Comparison of ENCODE assay signal across 13 mouse cellular contexts in genomic region chr8:120124836-120125389, GRCm38 (mm10). TPM values are rescaled to one million over a fixed set of nuclear protein-coding genes. Genes with fewer than 3 reads are reported as not detected.
DNase-seq lines count a peak whose midpoint lies in the region; ATAC-seq and TF ChIP-seq lines count a peak whose summit lies in the region.
"Had no signal": no experiment of that assay in that cellular context is flagged by ENCODE, and none has a peak within 500 bp of the region (broad histone marks: within the 10 kb centered on the region; RNA-seq: fewer than 3 reads in every experiment).

No protein-coding gene starts in this region.

- TF ChIP-seq CTCF in layer of hippocampus, adult 2 months (conservative IDR thresholded peaks at IDR 0.05): no peak

- no peak overlapping the region for H3K9ac ChIP-seq in embryonic facial prominence, embryonic 11.5 days (replicated peaks; ENCODE audit: low read length)
- no peak overlapping the region for H3K9ac ChIP-seq in hindbrain, embryonic 12.5 days
- H3K9ac ChIP-seq in midbrain, embryonic 16.5 days (ENCODE audit: low read depth, low read length): no peak overlapping the region

- no peaks in the 10 kb centered on the region for H3K9me3 ChIP-seq in embryonic facial prominence, embryonic 11.5 days (replicated peaks; ENCODE audit: control insufficient read depth, low read length)
- H3K9me3 ChIP-seq in embryonic facial prominence, embryonic 10.5 days: no peaks in the 10 kb centered on the region
- H3K9me3 ChIP-seq in hindbrain, embryonic 12.5 days (replicated peaks): no peaks in the 10 kb centered on the region
- no peaks in the 10 kb centered on the region for H3K9me3 ChIP-seq in midbrain, embryonic 16.5 days (replicated peaks; ENCODE audit: control insufficient read depth, low read length, poor library complexity, severe bottlenecking)

- no peaks in the 10 kb centered on the region for H3K27me3 ChIP-seq in embryonic facial prominence, embryonic 11.5 days (ENCODE audit: control insufficient read depth, insufficient read depth, low read length)
- H3K27me3 ChIP-seq in embryonic facial prominence, embryonic 10.5 days (replicated peaks; ENCODE audit: low read depth, poor library complexity, severe bottlenecking): peaks cover 27% of the 10 kb centered on the region
- H3K27me3 ChIP-seq in hindbrain, embryonic 12.5 days: 0 out of 2 replicates have a peak, but pooled peaks cover 4% of the 10 kb centered on the region
- no peaks in the 10 kb centered on the region for H3K27me3 ChIP-seq in midbrain, embryonic 16.5 days (ENCODE audit: control insufficient read depth, insufficient read depth, low read depth, low read length)

- no peak for ATAC-seq in embryonic facial prominence, embryonic 11.5 days (replicated peaks; ENCODE audit: insufficient number of reproducible peaks, low FRiP score, low TSS enrichment, low read depth)
- ATAC-seq in hindbrain, embryonic 12.5 days (ENCODE audit: low FRiP score): no peak
- ATAC-seq in midbrain, embryonic 16.5 days: peak; percentile 38; the same call in 1 of the 2 replicates

- 58% methylated on average over 7 of the region's 7 CpGs for WGBS in embryonic facial prominence, embryonic 11.5 days
- WGBS in embryonic facial prominence, embryonic 10.5 days: 56% methylated on average over 7 of the region's 7 CpGs
- 47% methylated on average over 7 of the region's 7 CpGs for WGBS in hindbrain, embryonic 12.5 days
- WGBS in midbrain, embryonic 16.5 days: 19% methylated on average over 7 of the region's 7 CpGs

- no peak overlapping the region for H3K4me3 ChIP-seq in embryonic facial prominence, embryonic 11.5 days (ENCODE audit: low read depth, low read length)
- H3K4me3 ChIP-seq in embryonic facial prominence, embryonic 10.5 days: no peak overlapping the region
- no peak overlapping the region for H3K4me3 ChIP-seq in layer of hippocampus, adult 2 months
- H3K4me3 ChIP-seq in hindbrain, embryonic 12.5 days: no peak overlapping the region
- H3K4me3 ChIP-seq in midbrain, embryonic 16.5 days (ENCODE audit: low read depth, low read length): no peak overlapping the region
- H3K4me3 ChIP-seq: left cerebral cortex, adult 2 months had no signal

- DNase-seq in embryonic facial prominence, embryonic 11.5 days (ENCODE audit: low spot score): peak; percentile 26
- no peak for DNase-seq in embryonic facial prominence, embryonic 10.5 days (ENCODE audit: low spot score)
- no peak for DNase-seq in layer of hippocampus, adult 2 months (ENCODE audit: low spot score in 2 of 2)
- DNase-seq in layer of hippocampus, adult 9-11 months: no peak
- DNase-seq in right cerebral cortex, adult 2 months (ENCODE audit: low spot score in 2 of 2): no peak
- no peak for DNase-seq in cerebellum, postnatal 4 days (ENCODE audit: low spot score in 2 of 2)
- DNase-seq: adrenal gland, postnatal 14 days; cerebellum, adult 9-10 months; kidney, adult 18-20 months had no signal

- no peaks in the 10 kb centered on the region for H3K36me3 ChIP-seq in embryonic facial prominence, embryonic 11.5 days (replicated peaks; ENCODE audit: control insufficient read depth, insufficient read depth, low read depth, low read length)
- no peaks in the 10 kb centered on the region for H3K36me3 ChIP-seq in embryonic facial prominence, embryonic 10.5 days (replicated peaks)
- no peaks in the 10 kb centered on the region for H3K36me3 ChIP-seq in hindbrain, embryonic 12.5 days
- no peaks in the 10 kb centered on the region for H3K36me3 ChIP-seq in midbrain, embryonic 16.5 days (ENCODE audit: control insufficient read depth, insufficient read depth, low read length)

- H3K27ac ChIP-seq in embryonic facial prominence, embryonic 11.5 days (replicated peaks; ENCODE audit: low read depth, low read length): 0 out of 2 replicates have a peak overlapping the region, but pooled peaks have one; percentile 13
- no peak overlapping the region for H3K27ac ChIP-seq in embryonic facial prominence, embryonic 10.5 days (replicated peaks)
- 0 out of 2 replicates have a peak overlapping the region, but pooled peaks have one; percentile 10 for H3K27ac ChIP-seq in layer of hippocampus, adult 2 months
- 0 out of 2 replicates have a peak overlapping the region, but pooled peaks have one; percentile 8 for H3K27ac ChIP-seq in hindbrain, embryonic 12.5 days
- H3K27ac ChIP-seq in midbrain, embryonic 16.5 days (ENCODE audit: low read length): peak overlapping the region; percentile 58; the same call in 1 of the 2 replicates

- no peak overlapping the region for H3K4me2 ChIP-seq in embryonic facial prominence, embryonic 11.5 days (ENCODE audit: low read depth, low read length)
- no peak overlapping the region for H3K4me2 ChIP-seq in hindbrain, embryonic 12.5 days (replicated peaks)
- 0 out of 2 replicates have a peak overlapping the region, but pooled peaks have one; percentile 1 for H3K4me2 ChIP-seq in midbrain, embryonic 16.5 days (ENCODE audit: low read length)

- H3K4me1 ChIP-seq in embryonic facial prominence, embryonic 11.5 days (ENCODE audit: control insufficient read depth, insufficient read depth, low read length): no peaks in the 10 kb centered on the region; the same call in 1 of the 2 replicates
- peaks cover 55% of the 10 kb centered on the region for H3K4me1 ChIP-seq in embryonic facial prominence, embryonic 10.5 days
- peaks cover 41% of the 10 kb centered on the region for H3K4me1 ChIP-seq in hindbrain, embryonic 12.5 days
- peaks cover 22% of the 10 kb centered on the region for H3K4me1 ChIP-seq in midbrain, embryonic 16.5 days (ENCODE audit: control insufficient read depth, insufficient read depth, low read length)

RNA-seq across cellular contexts. Expression of gene 6430548M08Rik, which starts 11.0 kb away (rescaled TPM):
- 2.8 and 6.4 TPM in 2 replicates for polyA plus RNA-seq in embryonic facial prominence, embryonic 11.5 days (2014; fragmentation: Nextera tagmentation; extraction: Ambion mirVana)
- polyA plus RNA-seq in embryonic facial prominence, embryonic 10.5 days (2016; fragmentation: Nextera tagmentation; extraction: Ambion mirVana): 3.1 and 3.4 TPM in 2 replicates
- 100 to 1,000 TPM; 170 to 183 TPM for total RNA-seq in layer of hippocampus, adult 2 months (2021)
- 17.2 and 18.5 TPM in 2 replicates for polyA plus RNA-seq in hindbrain, embryonic 12.5 days (2016; fragmentation: Nextera tagmentation; extraction: Ambion mirVana)
- polyA plus RNA-seq in midbrain, embryonic 16.5 days (2015; fragmentation: Nextera tagmentation; extraction: Ambion mirVana): 37.1 and 40.2 TPM in 2 replicates

RNA-seq across cellular contexts. Expression of gene Zdhhc7, which starts 23.6 kb away (rescaled TPM):
- polyA plus RNA-seq in embryonic facial prominence, embryonic 11.5 days (2014; fragmentation: Nextera tagmentation; extraction: Ambion mirVana): 23.8 and 23.9 TPM in 2 replicates
- polyA plus RNA-seq in embryonic facial prominence, embryonic 10.5 days (2016; fragmentation: Nextera tagmentation; extraction: Ambion mirVana): 30.0 and 33.0 TPM in 2 replicates
- 10 to 100 TPM; 33.9 to 35.9 TPM for total RNA-seq in layer of hippocampus, adult 2 months (2021)
- 30.6 and 36.8 TPM in 2 replicates for polyA plus RNA-seq in hindbrain, embryonic 12.5 days (2016; fragmentation: Nextera tagmentation; extraction: Ambion mirVana)
- polyA plus RNA-seq in midbrain, embryonic 16.5 days (2015; fragmentation: Nextera tagmentation; extraction: Ambion mirVana): 27.8 and 29.5 TPM in 2 replicates

RNA-seq across cellular contexts. Expression of gene Fam92b, which starts 52.4 kb away (rescaled TPM):
- polyA plus RNA-seq in embryonic facial prominence, embryonic 11.5 days (2014; fragmentation: Nextera tagmentation; extraction: Ambion mirVana): 1.4 and 1.5 TPM in 2 replicates
- polyA plus RNA-seq in embryonic facial prominence, embryonic 10.5 days (2016; fragmentation: Nextera tagmentation; extraction: Ambion mirVana): 0.83 and 0.86 TPM in 2 replicates
- under 1 TPM; 0.31 to 0.91 TPM for total RNA-seq in layer of hippocampus, adult 2 months (2021)
- 1.6 and 3.0 TPM in 2 replicates for polyA plus RNA-seq in hindbrain, embryonic 12.5 days (2016; fragmentation: Nextera tagmentation; extraction: Ambion mirVana)
- polyA plus RNA-seq in midbrain, embryonic 16.5 days (2015; fragmentation: Nextera tagmentation; extraction: Ambion mirVana): 2.1 and 2.4 TPM in 2 replicates
- total RNA-seq: neutrophil, adult 5-6 weeks had no signal
